Mouse (Mus musculus) heart, postnatal 0 days (tissue): ENCODE measurements around the gene H13. TPM values are rescaled to one million over a fixed set of nuclear protein-coding genes. Genes with fewer than 3 reads are reported as not detected.
"Not testable (repeated sequence)": the region's sequence is repeated elsewhere in the genome, so short reads cannot be mapped to it uniquely, and the experiment has no call there.

Experiments used
- ATAC-seq: fragments of 200-750 bp; cut with Nextera tagmentation; 2 replicates; pipeline ENCODE4 v1.8.0; 2017; ENCODE audit warnings: low read depth, moderate number of reproducible peaks, moderate library complexity; ENCODE audit not compliant: insufficient read depth
- DNase-seq: peaks from one replicate; pipeline ENCODE4 v3.0.0-alpha.2; 2016; ENCODE audit warnings: low spot score
- H3K27ac ChIP-seq: fragments of 300-500 bp; sonication (generic); 2 replicates; pipeline ENCODE4 v1.5.1; 2014; ENCODE audit warnings: low read depth, mild to moderate bottlenecking
- H3K27me3 ChIP-seq: fragments of 300-500 bp; sonication (generic); 2 replicates; pipeline ENCODE4 v1.6.1; 2014; ENCODE audit warnings: low read length, mixed read lengths; ENCODE audit not compliant: control insufficient read depth, insufficient read depth
- H3K36me3 ChIP-seq: fragments of 300-500 bp; sonication (generic); replicated peaks from 2 replicates; pipeline ENCODE4 v1.6.1; 2014; ENCODE audit warnings: low read length, mixed read lengths; ENCODE audit not compliant: control insufficient read depth, insufficient read depth
- H3K4me1 ChIP-seq: fragments of 300-500 bp; sonication (generic); 2 replicates; pipeline ENCODE4 v1.6.1; 2014; ENCODE audit warnings: antibody characterized with exemption; ENCODE audit not compliant: control insufficient read depth, insufficient read depth
- H3K4me2 ChIP-seq: fragments of 300-500 bp; sonication (generic); 2 replicates; pipeline ENCODE4 v1.6.1; 2014; ENCODE audit warnings: low read depth, mild to moderate bottlenecking, low read length, moderate library complexity
- H3K4me3 ChIP-seq: fragments of 300-500 bp; sonication (generic); 2 replicates; pipeline ENCODE4 v1.5.1; 2014; ENCODE audit warnings: low read depth, low read length
- H3K9ac ChIP-seq: fragments of 300-500 bp; sonication (generic); replicated peaks from 2 replicates; pipeline ENCODE4 v1.6.1; 2014; ENCODE audit warnings: low read depth, low read length, mixed read lengths
- H3K9me3 ChIP-seq: fragments of 300-500 bp; sonication (generic); replicated peaks from 2 replicates; pipeline ENCODE4 v1.6.1; 2016; ENCODE audit warnings: low read length; ENCODE audit not compliant: control insufficient read depth
- CTCF ChIP-seq: IDR thresholded peaks from 2 replicates; pipeline ENCODE4 v1.5.1; 2016; ENCODE audit warnings: antibody characterized with exemption, control low read depth, low read depth
- EP300 ChIP-seq: IDR thresholded peaks from 2 replicates; pipeline ENCODE4 v1.6.1; 2016; ENCODE audit warnings: antibody characterized with exemption, low read depth
- WGBS: fragments of 180-500 bp; shearing (Covaris S2); extraction: QIAGEN DNeasy Blood & Tissue Kit; methylation state at CpG from one replicate; pipeline ENCODE4 v1.1.7; 2014; 5-methylcytosine and 5-hydroxymethylcytosine counted together
- polyA plus RNA-seq: library from polyadenylated mRNA; unstranded; fragments of >200 nt; fragmentation: Nextera tagmentation; extraction: Ambion mirVana; gene quantifications from 2 replicates; pipeline ENCODE4 v1.2.1, GENCODE M21; 2015
- total RNA-seq: library from RNA; depleted of rRNA; stranded (reverse); fragments of >200 nt; gene quantifications from 2 replicates; pipeline ENCODE4 v1.2.3, GENCODE M21; 2014; ENCODE audit warnings: low replicate concordance

The H13 gene
- total and polyA plus RNA-seq, 2 experiments from 2014 or later = 55.0 to 68.6 TPM

- no peaks in the 10 kb centered on the region for H3K4me1 ChIP-seq
- no peak overlapping the region for H3K9ac ChIP-seq
- no peak overlapping the region for H3K4me3 ChIP-seq
- WGBS = 66% methylated on average over 6 of the region's 6 CpGs
- no peaks in the 10 kb centered on the region for H3K27me3 ChIP-seq
- ATAC-seq (no peak), DNase-seq (no peak)
- H3K4me2 ChIP-seq = no peak overlapping the region
- H3K36me3 ChIP-seq = no peaks in the 10 kb centered on the region
- H3K9me3 ChIP-seq = no peaks in the 10 kb centered on the region
- no peak overlapping the region for H3K27ac ChIP-seq
- TF ChIP-seq EP300 (no peak), CTCF (no peak)
Observed at GRCm38 (mm10) chr2:152661163-152661562, 8.1 kb upstream of the H13 start.

- H3K27ac ChIP-seq, H3K4me3 ChIP-seq, H3K9me3 ChIP-seq, ATAC-seq, H3K4me2 ChIP-seq, H3K9ac ChIP-seq, H3K27me3 ChIP-seq, DNase-seq, H3K36me3 ChIP-seq: not testable (repeated sequence)
- WGBS = 69% methylated on average over 3 of the region's 3 CpGs
- H3K4me1 ChIP-seq = peaks cover 15% of the 10 kb centered on the region
Observed at GRCm38 (mm10) chr2:152666191-152666590, 3.1 kb upstream of the H13 start.

GRCm38 (mm10) chr2:152669639-152670484 lies 601 bp downstream of the H13 start:
- ATAC-seq (peak; percentile 62), DNase-seq (no peak)
- WGBS = 1% methylated on average over 46 of the region's 46 CpGs
- TF ChIP-seq EP300 (no peak), CTCF (no peak)
- H3K27ac ChIP-seq = peak overlapping the region; percentile 87
- H3K4me2 ChIP-seq = peak overlapping the region; percentile 89
- no peaks in the 10 kb centered on the region for H3K9me3 ChIP-seq
- H3K4me3 ChIP-seq = peak overlapping the region; percentile 86
- H3K36me3 ChIP-seq = no peaks in the 10 kb centered on the region; the same call in 1 of the 2 replicates
- H3K9ac ChIP-seq = peak overlapping the region; percentile 76
- H3K27me3 ChIP-seq = no peaks in the 10 kb centered on the region
- H3K4me1 ChIP-seq = peaks cover 25% of the 10 kb centered on the region

GRCm38 (mm10) chr2:152670983-152671641 lies 1.9 kb downstream of the H13 start:
- TF ChIP-seq EP300 = no peak
- no peak for TF ChIP-seq CTCF
- 35% methylated on average over 9 of the region's 9 CpGs for WGBS

GRCm38 (mm10) chr2:152671642-152671999 lies 2.4 kb downstream of the H13 start:
- 19% methylated on average over 5 of the region's 5 CpGs for WGBS
- Histone ChIP-seq H3K36me3 (peaks cover 17% of the 10 kb centered on the region), H3K4me1 (peaks cover 25% of the 10 kb centered on the region), H3K9ac (peak overlapping the region; percentile 76), H3K9me3 (no peaks in the 10 kb centered on the region), H3K4me2 (peak overlapping the region; percentile 89), H3K4me3 (peak overlapping the region; percentile 86), H3K27me3 (no peaks in the 10 kb centered on the region), H3K27ac (peak overlapping the region; percentile 37; the same call in 1 of the 2 replicates)
- DNase-seq (peak; percentile 39), ATAC-seq (no peak)
- TF ChIP-seq EP300 (no peak), CTCF (peak; percentile 46)

More at GRCm38 (mm10) chr2:152670983-152671641, 1.9 kb downstream of the H13 start:
- no peak for ATAC-seq
- H3K9me3 ChIP-seq = no peaks in the 10 kb centered on the region
- no peak for DNase-seq
- peak overlapping the region; percentile 89 for H3K4me2 ChIP-seq
- peak overlapping the region; percentile 37; the same call in 1 of the 2 replicates for H3K27ac ChIP-seq
- H3K4me1 ChIP-seq = peaks cover 25% of the 10 kb centered on the region
- no peaks in the 10 kb centered on the region for H3K27me3 ChIP-seq
- H3K4me3 ChIP-seq = peak overlapping the region; percentile 86
- H3K9ac ChIP-seq = peak overlapping the region; percentile 76
- peaks cover 12% of the 10 kb centered on the region for H3K36me3 ChIP-seq
